Mouse (Mus musculus): ENCODE data around the gene Pde3a. TPM values are rescaled to one million over a fixed set of nuclear protein-coding genes. Genes with fewer than 3 reads are reported as not detected.

Pde3a gene
- 1 to 10 TPM; 1.1 to 1.9 TPM for total RNA-seq (2021)

DNA sequence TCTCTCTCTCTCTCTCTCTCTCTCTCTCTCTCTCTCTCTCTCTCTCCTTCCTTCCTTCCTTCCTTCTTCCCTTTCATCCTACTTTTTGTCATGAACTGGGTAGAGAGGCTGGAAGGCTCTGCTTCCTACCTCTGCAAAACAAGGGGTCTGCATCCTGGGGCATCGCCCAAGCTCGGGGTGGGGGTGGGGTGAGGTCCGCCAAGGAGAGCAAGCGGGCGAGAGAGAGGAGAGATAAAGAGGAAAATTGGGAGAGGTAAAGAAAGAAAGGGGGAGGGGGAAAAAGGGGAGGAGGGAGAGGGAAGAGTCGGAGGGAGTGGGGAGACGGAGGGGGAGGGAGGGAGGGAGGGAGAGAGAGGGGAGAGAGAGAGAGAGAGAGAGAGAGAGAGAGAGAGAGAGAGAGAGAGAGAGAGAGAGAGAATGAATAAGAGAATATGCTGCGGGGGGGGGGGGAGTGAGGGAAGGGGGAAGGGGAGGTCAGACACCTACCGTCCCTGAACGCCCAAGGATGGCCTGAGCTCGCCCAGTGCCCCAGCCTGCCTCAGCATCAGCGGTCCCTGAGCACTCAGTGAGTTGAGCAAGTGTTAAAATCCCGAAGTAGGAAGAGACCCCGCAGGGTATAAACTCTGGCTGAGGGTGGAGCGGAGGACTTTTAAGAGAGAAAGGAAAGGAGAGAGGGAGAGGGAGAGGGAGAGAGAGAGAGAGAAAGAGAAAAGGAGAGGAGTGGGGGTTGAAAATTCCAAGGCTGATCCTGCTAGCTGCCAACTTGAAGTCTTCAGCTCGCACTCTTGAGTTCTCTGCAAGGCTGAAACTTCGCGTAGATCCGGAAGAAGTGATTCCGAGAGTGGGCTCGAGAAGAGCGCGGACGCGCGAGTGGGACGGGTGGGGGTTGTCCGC lies at the start of gene Pde3a:
TSS of gene Pde3a (plus strand) at position 579 of the 894 bp plus-strand sequence.
- no peak for DNase-seq (ENCODE audit: low spot score in 2 of 2)
- intact Hi-C loops (cut with DNase I) = no loop called here

DNA sequence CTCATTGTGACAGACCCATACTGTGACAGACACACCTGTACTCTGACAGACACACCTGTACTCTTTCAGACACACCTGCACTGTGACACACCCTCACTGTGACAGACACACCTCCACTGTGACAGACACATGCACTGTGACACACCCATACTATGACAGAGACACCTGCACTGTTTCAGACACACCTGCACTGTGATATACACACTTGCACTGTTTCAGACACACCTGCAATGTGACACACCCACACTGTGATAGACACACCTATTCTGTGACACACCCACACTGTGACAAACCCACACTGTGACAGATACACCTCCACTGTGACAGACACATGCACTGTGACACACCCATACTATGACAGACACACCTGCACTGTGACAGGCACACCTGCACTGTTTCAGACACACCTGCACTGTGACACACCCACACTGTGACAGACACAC lies 48.9 kb upstream of the Pde3a start:
- DNase-seq (ENCODE audit: low spot score in 2 of 2) = no peak
- intact Hi-C loops (cut with DNase I) = no loop called here

DNA sequence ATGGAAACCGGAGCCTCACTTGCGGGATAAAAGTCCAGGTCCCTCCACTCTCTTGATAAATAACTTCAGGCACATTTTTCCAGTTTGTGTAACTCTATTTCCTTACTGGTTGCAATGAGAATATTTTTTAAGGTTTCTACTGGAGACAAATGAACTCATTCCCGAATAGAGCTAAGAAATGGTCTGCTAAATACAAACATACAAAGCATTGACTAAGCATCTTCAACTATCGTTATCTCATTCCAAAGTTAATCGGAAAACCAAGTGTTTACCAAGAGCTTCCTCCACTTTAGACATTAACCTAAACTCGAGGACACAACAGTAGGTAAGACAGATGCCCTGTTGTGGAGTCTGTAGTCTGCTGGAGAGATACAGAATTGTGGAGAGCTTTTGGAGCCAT lies 41.5 kb upstream of the Pde3a start:
- intact Hi-C loops (cut with DNase I) = no loop called here
- DNase-seq (ENCODE audit: low spot score in 2 of 2) = no peak

GRCm38 (mm10) chr6:141208283-141208872 lies 40.7 kb upstream of the Pde3a start:
- intact Hi-C loops (cut with DNase I) = no loop called here
- DNase-seq (ENCODE audit: low spot score in 2 of 2) = no peak

GRCm38 (mm10) chr6:141210021-141210420 lies 39.0 kb upstream of the Pde3a start:
- intact Hi-C loops (cut with DNase I) = no loop called here
- no peak for DNase-seq (ENCODE audit: low spot score in 2 of 2)

DNA sequence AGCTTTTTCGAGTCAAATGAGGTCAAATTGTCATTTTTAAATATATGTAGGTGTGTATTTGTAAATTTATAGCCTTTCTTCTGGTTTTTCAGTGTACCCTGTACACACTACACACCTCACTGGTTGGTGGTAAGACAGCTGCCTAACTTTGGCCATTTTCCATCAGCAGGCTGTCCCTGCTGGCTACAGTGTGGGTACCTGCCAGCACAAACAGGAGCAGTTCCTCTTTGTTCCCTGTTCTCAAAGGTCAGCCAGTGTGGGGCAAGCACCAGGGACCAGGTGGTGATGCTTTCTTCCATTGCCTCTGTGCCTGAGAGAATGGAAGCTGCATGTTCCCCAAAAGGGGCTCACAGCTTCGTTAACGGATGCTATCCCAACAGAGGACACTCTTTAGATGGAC lies 28.0 kb upstream of the Pde3a start:
- intact Hi-C loops (cut with DNase I) = no loop called here
- DNase-seq (ENCODE audit: low spot score in 2 of 2) = no peak

DNA sequence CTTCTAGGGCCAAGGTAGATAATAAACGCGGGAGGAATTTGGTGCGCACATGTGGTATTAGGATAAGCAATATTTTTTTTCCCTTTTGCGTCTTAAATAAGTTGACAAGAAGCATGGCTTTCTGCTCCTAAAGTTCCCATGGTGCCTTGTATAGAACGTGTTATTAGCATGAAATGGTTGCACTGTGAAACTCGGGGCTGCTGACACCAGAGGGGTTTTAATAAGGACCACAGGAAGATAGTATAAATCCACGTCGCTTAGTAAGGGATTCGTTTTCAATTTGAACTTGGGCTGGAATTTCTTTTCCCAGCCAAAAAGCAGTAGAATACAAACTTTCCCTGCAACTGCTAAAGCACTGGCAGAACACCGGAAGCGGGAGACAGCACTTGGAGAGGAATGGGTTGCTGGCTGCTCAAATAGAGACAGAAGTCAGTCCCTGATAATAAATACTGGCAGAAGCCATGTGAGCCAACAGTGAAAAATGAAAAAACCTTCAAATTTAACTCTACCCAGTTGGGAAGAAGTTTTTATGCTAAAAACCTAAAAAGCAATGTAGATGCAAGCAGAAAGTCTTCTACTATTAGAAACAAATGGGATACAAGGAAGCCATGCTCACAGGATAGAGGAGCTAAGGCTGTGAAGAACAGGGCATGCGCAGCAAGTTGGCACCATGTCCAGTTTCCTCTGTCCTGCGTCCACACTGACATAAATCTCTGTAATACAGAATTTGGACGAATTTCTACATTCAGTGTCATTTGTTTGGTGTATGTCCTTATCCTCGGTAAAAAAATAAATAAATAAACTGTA lies 22.0 kb upstream of the Pde3a start:
- no peak for DNase-seq (ENCODE audit: low spot score in 2 of 2)
- intact Hi-C loops (cut with DNase I) = no loop called here

DNA sequence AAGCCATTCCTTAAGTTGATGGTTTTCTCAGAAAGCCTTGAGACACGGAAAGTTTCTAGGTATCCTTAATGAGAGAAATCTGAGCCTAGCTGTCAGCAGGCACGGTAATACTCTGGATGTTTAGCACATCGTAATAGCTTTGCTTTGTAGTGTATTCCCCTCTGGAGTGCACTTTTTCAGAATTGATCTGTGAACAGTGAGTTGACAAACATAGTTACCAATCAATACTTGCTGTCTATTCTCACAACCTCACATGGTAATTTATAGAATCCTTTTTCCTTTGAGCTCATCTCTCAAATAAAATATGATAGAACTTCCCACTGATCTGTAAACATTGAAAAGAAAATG lies 21.4 kb upstream of the Pde3a start:
- no peak for DNase-seq (ENCODE audit: low spot score in 2 of 2)
- intact Hi-C loops (cut with DNase I) = no loop called here

DNA sequence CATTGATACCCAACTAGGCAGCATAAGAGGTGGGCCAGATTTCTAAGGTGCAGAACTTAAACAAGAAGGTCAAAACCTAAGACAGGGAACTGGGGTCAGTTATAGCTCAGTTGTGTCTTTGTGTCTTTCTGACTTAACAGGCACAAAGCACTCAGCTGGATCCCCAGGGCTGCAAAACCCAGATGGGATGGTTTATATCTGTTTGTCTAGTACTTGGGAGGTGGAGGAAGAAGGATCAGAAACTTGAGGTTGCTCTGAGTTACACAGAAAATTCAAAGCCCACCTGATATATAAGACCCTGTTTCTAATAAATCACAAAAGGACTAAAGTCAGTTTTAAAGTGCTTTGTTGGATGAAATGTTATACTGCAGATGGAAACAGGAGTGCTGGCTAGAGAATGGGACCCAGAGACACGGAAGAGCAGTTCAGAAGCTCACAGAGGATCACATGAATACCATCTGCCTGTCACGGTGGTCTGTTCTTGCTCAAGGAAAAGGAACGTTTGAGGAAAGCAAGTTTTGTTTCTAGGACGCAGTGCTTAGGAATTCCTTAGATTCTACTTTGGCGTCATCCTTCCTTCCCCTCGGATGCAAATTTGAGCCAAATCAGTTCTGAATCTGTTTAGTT lies 16.2 kb upstream of the Pde3a start:
- DNase-seq (ENCODE audit: low spot score in 2 of 2) = no peak
- intact Hi-C loops (cut with DNase I) = no loop called here

DNA sequence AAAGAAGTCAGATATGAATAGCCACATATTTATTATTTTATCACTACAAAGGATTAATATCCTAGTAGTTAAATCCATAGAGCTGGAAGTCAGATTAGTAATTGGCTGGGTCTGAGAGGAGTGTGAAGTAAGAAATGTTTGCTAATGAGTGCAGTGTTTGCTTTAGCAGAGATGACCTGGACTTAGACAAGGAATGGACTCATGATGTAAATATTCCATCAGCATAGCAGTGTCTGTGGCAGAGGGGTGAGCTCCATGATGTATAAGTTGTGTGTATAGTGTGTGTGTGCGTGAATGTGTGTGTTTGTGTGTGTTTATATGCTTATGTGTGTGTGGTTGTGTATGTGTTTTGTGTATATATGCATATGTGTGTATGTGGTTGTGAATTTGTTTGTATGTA lies 7.3 kb upstream of the Pde3a start:
- DNase-seq (ENCODE audit: low spot score in 2 of 2) = no peak
- intact Hi-C loops (cut with DNase I) = no loop called here

DNA sequence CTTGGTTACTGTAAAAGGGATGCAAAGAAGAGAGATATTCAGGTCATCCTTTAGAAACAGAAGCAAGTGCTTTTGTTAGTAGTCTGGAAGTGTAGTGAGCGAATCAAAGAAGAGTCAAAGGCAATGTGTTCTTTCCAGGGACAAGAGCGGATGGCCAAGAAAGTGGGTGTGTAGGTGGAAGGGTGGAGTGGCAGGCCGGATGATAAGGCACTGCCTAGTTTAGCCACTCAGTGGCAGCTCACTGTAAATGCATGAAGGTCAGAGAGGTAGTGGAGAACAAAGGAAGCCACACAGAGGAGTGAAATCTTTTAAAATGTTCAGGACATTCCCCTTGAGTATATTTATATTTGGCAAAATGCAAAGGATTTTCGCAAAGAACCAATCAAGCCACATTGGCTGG lies 4.0 kb upstream of the Pde3a start:
- intact Hi-C loops (cut with DNase I) = no loop called here
- DNase-seq (ENCODE audit: low spot score in 2 of 2) = no peak

- DNase-seq (ENCODE audit: low spot score in 2 of 2) = no peak
- intact Hi-C loops (cut with DNase I) = no loop called here
Observed at GRCm38 (mm10) chr6:141246391-141246790, 2.7 kb upstream of the Pde3a start.

DNA sequence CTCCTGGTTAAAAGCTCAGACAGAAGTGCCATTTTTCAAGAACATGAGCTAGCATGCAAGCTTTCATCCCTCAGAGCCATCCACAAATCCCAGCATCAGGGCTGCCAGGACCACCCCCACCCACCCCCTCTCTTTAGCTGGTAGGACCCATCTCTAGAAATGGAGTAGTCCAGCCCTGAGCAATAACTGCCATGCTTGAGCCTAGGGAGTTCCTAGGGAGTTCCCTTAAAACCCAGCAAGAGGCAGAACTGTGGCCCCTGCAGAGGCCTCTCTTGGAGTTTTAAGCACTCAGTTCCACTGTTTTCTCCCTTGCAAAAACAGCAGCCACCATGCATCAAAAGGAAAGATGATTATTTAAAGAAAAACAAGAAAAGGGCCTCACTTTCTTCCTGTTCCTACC lies 988 bp upstream of the Pde3a start:
- intact Hi-C loops (cut with DNase I) = no loop called here
- DNase-seq (ENCODE audit: low spot score in 2 of 2) = no peak

DNA sequence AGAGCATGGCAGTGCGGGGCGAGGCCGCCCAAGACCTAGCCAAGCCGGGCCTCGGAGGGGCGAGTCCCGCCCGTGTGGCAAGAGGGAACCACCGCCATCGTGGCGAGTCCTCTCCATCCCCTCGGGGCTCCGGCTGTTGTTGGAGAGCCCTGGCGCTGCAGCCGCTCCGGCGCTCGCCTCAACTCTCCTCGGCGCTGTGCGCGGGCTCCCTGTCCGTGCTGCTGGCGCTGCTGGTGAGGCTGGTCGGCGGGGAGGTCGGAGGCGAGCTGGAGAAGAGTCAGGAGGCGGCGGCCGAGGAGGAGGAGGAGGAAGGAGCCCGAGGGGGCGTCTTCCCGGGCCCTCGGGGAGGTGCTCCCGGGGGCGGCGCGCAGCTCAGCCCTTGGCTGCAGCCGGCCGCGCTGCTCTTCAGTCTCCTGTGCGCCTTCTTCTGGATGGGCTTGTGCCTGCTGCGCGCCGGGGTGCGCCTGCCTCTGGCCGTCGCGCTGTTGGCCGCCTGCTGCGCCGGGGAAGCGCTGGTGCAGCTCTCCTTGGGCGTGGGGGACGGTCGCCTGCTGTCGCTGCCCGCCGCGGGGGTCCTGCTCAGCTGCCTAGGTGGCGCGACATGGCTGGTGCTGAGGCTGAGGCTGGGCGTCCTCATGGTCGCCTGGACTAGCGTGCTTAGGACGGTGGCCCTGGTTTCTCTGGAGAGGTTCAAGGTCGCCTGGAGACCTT lies 671 bp downstream of the Pde3a start:
- intact Hi-C loops (cut with DNase I) = no loop called here
- DNase-seq (ENCODE audit: low spot score in 2 of 2) = peak; percentile 59 to 63

GRCm38 (mm10) chr6:141250296-141250629 lies 1.2 kb downstream of the Pde3a start:
- intact Hi-C loops (cut with DNase I) = no loop called here
- peak in 1 of 2 experiments; percentile 5 for DNase-seq (ENCODE audit: low spot score in 2 of 2)

DNA sequence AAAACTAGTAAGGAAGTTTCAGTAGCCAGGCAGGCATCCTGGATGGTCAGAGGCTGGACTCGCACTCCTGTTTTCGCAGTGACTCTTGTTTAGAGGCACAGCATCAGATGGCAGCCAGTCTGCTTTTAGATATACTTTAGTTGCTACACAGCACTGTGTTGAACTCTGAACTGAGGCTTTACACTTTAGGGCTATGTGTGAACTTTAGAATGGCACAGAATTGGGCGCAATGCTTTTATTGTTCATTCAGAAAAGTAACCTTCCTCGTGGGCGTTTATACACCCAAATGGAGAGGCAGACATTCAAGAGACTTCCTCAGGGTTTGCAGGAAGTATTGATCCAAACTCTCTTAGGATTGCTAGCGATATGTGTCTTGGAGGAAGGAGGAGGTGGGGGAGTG lies 1.9 kb downstream of the Pde3a start:
- intact Hi-C loops (cut with DNase I) = no loop called here
- no peak for DNase-seq (ENCODE audit: low spot score in 2 of 2)

DNA sequence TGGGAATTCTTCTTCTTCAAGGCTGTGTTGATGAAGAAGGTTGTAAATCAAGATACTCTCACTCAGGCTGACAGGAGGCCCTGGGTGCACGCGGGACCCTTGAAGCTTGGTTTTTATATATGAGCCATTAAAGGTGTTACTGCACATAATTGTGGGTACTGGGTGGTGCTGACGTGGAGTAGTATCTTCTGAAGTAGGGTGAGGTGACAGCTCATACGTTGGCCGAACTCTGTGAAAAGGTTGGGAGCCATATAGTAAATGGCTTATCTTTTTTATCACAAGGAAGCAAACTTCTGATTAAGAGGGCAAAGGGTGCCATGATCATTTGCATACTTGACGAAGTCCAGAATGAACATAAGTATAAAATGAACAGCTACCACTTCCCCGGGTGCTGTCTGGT lies 3.5 kb downstream of the Pde3a start:
- intact Hi-C loops (cut with DNase I) = no loop called here
- DNase-seq (ENCODE audit: low spot score in 2 of 2) = no peak

GRCm38 (mm10) chr6:141254956-141255355 lies 5.9 kb downstream of the Pde3a start:
- DNase-seq (ENCODE audit: low spot score in 2 of 2) = no peak
- intact Hi-C loops (cut with DNase I) = no loop called here

DNA sequence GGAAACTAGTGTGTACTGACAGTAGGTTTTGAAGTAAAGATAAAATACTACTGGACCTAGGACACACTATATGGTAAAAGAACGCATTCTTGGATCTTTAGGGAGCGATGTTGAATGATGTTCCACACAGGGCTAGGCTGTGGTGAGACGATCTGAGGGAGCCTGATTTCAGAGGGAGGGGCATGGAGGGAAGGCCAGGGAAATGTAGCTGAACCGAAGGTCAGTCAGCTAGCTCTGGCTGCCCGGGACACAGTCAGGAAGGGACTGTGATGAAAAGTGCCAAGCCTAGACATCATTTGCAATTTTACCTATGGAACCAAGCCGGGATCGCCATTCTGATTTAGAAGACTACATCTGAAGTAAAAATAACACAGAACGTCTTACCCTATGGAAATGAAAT lies 7.8 kb downstream of the Pde3a start:
- DNase-seq (ENCODE audit: low spot score in 2 of 2) = no peak
- intact Hi-C loops (cut with DNase I) = no loop called here

Measured in left cerebral cortex, postnatal 36 days (tissue).